Mouse (Mus musculus) neural tube, embryonic 13.5 days (tissue): Measurements from ENCODE around the gene Gpat3. TPM values are rescaled to one million over a fixed set of nuclear protein-coding genes. Genes with fewer than 3 reads are reported as not detected.

Source experiments
- ATAC-seq: fragments of 200-750 bp; cut with Nextera tagmentation; 2 replicates; pipeline ENCODE4 v1.8.0; 2017; ENCODE audit warnings: low read depth, mild to moderate bottlenecking, moderate TSS enrichment, moderate library complexity
- H3K27ac ChIP-seq: fragments of 300-500 bp; sonication (generic); replicated peaks from 2 replicates; pipeline ENCODE4 v1.5.1; 2015; ENCODE audit warnings: moderate library complexity, mild to moderate bottlenecking, inconsistent platforms
- H3K27me3 ChIP-seq: fragments of 300-500 bp; sonication (generic); 2 replicates; pipeline ENCODE4 v1.6.1; 2015; ENCODE audit warnings: mild to moderate bottlenecking, inconsistent platforms
- H3K36me3 ChIP-seq: fragments of 300-500 bp; sonication (generic); 2 replicates; pipeline ENCODE4 v1.6.1; 2015; ENCODE audit warnings: mild to moderate bottlenecking, inconsistent platforms
- H3K4me1 ChIP-seq: fragments of 300-500 bp; sonication (generic); replicated peaks from 2 replicates; pipeline ENCODE4 v1.6.1; 2015; ENCODE audit warnings: inconsistent platforms
- H3K4me2 ChIP-seq: fragments of 300-500 bp; sonication (generic); 2 replicates; pipeline ENCODE4 v1.6.1; 2015; ENCODE audit warnings: inconsistent platforms, mild to moderate bottlenecking, moderate library complexity
- H3K4me3 ChIP-seq: fragments of 300-500 bp; sonication (generic); 2 replicates; pipeline ENCODE4 v1.5.1; 2015; ENCODE audit warnings: mild to moderate bottlenecking, inconsistent platforms
- H3K9ac ChIP-seq: fragments of 300-500 bp; sonication (generic); 2 replicates; pipeline ENCODE4 v1.6.1; 2015; ENCODE audit warnings: moderate library complexity, mild to moderate bottlenecking, inconsistent platforms
- H3K9me3 ChIP-seq: fragments of 300-500 bp; sonication (generic); 2 replicates; pipeline ENCODE4 v1.6.1; 2016; ENCODE audit warnings: inconsistent platforms
- WGBS: fragments of 180-500 bp; shearing (Covaris S2); methylation state at CpG from one replicate; pipeline ENCODE4 v1.1.7; 2015; 5-methylcytosine and 5-hydroxymethylcytosine counted together
- polyA plus RNA-seq: library from polyadenylated mRNA; unstranded; fragments of >200 nt; fragmentation: Nextera tagmentation; extraction: Ambion mirVana; gene quantifications from 2 replicates; pipeline ENCODE4 v1.2.1, GENCODE M21; 2015

The Gpat3 gene
- 1.3 and 1.5 TPM in 2 replicates for polyA plus RNA-seq

DNA sequence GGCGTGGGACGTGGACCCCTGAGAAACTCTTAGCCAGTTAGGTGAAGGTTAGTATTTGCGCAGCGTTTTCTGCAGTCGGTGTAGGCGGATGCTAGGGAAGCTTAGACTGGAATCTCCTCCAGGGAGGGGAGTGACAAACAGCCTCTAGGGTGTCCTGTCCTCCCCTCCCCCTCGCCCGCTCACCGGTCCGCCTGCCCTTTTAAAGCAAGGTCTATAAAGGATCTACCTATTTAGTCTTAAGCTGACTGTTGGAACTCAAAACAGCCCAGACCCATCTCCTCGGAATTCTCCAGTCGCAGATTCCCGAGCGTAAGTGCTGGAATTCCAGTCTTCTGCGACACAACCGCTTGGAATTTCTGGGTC, at the start of gene Gpat3:
TSS of gene Gpat3 (plus strand) at position 229 of the 363 bp plus-strand sequence.
- H3K27ac ChIP-seq = no peak within 1 kb of the TSS
- peak within 1 kb of the TSS; percentile 99 for H3K4me2 ChIP-seq
- H3K36me3 ChIP-seq = no peaks in the 10 kb centered on the region
- H3K4me3 ChIP-seq = peak within 1 kb of the TSS; percentile 60
- H3K4me1 ChIP-seq = peaks cover 24% of the 10 kb centered on the region
- peaks cover 10% of the 10 kb centered on the region; the same call in 1 of the 2 replicates for H3K9me3 ChIP-seq
- peak within 1 kb of the TSS; percentile 65 for H3K9ac ChIP-seq
- peaks cover 64% of the 10 kb centered on the region for H3K27me3 ChIP-seq
- peak; percentile 59 for ATAC-seq
- WGBS = under 1% methylated on average over 16 of the region's 16 CpGs

DNA sequence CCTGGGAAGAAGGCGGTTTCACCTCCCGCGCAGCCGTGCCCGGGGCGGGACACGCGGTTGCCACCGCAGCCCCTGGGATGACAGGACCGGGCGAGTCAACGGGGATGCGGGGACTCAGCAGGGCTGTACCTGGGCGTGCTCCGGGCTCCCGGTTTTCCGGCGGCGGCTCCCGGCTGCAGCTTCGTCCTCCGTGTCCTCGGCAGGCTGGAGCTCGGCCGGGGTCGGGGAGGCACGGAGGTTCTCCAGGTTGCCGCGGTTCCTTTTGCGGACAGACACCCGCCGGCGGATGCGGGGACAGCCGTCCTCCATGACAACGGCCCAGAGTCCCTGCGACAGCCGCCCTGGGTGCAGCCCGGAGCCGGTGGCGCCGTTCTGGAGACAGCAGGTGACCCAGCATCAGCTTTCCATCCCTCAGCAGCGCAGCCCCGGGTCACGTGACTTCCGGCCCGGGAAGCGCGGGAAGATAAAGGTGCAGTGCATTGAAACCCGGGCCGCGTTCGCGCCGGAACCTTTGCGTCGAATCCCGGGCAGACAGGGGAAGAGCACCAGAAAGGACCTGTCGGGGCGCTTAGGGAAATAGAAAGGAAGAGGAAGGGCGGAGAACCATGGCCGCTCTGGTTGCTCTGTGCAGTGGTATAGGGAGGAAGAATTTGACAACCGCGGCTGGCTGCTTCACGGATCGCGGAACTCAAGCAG, 47.2 kb upstream of the Gpat3 start, which contains the start of the genes Helq and Mrps18c:
TSS of gene Helq (minus strand) at position 434 of the 696 bp plus-strand sequence.
TSS of gene Mrps18c (plus strand) at position 463 of the 696 bp plus-strand sequence.
- H3K36me3 ChIP-seq = peaks cover 38% of the 10 kb centered on the region
- no peaks in the 10 kb centered on the region for H3K9me3 ChIP-seq
- peaks cover 23% of the 10 kb centered on the region for H3K4me1 ChIP-seq
- under 1% methylated on average over 67 of the region's 67 CpGs for WGBS
- H3K4me3 ChIP-seq = peak within 1 kb of the TSS; percentile 78
- ATAC-seq = peak; percentile 97
- H3K4me2 ChIP-seq = peak within 1 kb of the TSS; percentile 75
- H3K27me3 ChIP-seq = no peaks in the 10 kb centered on the region
- H3K9ac ChIP-seq = peak within 1 kb of the TSS; percentile 85
- H3K27ac ChIP-seq = 0 out of 2 replicates have a peak within 1 kb of the TSS, but pooled peaks have one; percentile 55

DNA sequence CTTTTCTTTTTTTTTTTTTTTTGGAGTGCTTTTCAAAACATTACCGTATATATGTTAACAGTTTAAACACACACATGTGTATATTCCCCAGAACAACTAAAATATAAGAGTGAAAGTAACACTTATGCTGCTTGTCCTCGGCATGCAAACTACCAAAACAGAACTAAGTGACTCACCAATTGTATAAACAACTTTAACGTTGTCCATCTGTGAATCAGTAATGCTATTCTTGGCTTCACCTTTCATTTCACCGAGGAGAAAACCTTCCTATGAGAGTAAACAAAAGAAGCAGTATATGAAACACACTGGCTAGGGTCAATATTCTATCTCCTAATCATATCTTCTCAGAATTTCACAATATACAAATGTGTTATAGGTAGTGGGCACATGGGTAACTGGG, 27.2 kb upstream of the Gpat3 start:
- peaks cover 11% of the 10 kb centered on the region; the same call in 1 of the 2 replicates for H3K36me3 ChIP-seq
- H3K27me3 ChIP-seq = no peaks in the 10 kb centered on the region
- ATAC-seq = no peak
- H3K27ac ChIP-seq = no peak overlapping the region
- no peaks in the 10 kb centered on the region for H3K9me3 ChIP-seq
- H3K4me3 ChIP-seq = no peak overlapping the region
- H3K4me1 ChIP-seq = peaks cover 9% of the 10 kb centered on the region
- H3K9ac ChIP-seq = no peak overlapping the region
- H3K4me2 ChIP-seq = no peak overlapping the region
- 85% methylated on average over 4 of the region's 4 CpGs for WGBS

DNA sequence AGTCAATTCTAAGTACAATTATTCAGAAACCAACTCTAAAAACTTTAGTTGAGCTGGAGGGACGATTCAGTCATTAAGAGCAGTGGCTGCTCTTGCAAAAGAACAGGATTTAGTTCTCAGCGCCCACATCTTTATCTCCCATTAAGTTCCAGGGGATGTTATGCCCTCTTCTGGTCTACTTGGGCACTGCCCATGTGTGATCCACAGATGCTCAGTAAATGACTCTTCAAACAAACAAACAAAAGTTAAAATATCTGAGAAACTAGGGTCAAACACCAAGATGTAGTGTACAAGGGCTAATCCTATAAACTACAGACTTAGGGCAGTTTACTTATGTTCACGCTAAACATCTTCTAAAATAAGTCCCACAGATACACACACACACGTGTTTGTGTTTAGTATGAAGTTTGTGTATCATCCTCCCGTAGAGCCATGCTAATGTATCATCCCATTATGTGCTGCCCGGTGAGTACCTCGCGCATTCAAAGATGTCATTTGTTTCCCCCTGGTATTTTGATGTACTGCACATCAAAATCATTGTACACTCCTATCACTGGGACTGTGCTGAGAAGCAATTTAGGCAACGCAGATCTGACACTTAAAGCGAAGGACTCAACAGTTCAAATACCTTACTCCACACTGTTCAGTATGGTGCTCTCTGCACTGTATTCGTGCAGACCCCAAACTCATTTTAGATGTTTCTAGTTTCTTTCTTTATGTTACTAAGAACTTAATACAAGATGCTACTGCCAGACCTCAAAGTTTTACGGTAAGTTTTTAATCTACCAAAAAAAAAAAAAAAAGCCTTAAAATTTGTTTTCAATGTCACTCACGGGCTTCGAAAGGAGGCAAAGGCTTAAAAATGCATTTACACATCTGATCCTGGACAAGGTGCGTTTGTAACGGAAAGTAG, 25.7 kb upstream of the Gpat3 start:
- Histone ChIP-seq H3K4me3 (peak overlapping the region; percentile 84), H3K4me2 (peak overlapping the region; percentile 88), H3K4me1 (peaks cover 9% of the 10 kb centered on the region), H3K9ac (peak overlapping the region; percentile 91), H3K27ac (peak overlapping the region; percentile 85), H3K27me3 (no peaks in the 10 kb centered on the region), H3K36me3 (peaks cover 7% of the 10 kb centered on the region; the same call in 1 of the 2 replicates), H3K9me3 (no peaks in the 10 kb centered on the region)
- 30% methylated on average over 16 of the region's 16 CpGs for WGBS
- ATAC-seq = peak; percentile 36; the same call in 1 of the 2 replicates

DNA sequence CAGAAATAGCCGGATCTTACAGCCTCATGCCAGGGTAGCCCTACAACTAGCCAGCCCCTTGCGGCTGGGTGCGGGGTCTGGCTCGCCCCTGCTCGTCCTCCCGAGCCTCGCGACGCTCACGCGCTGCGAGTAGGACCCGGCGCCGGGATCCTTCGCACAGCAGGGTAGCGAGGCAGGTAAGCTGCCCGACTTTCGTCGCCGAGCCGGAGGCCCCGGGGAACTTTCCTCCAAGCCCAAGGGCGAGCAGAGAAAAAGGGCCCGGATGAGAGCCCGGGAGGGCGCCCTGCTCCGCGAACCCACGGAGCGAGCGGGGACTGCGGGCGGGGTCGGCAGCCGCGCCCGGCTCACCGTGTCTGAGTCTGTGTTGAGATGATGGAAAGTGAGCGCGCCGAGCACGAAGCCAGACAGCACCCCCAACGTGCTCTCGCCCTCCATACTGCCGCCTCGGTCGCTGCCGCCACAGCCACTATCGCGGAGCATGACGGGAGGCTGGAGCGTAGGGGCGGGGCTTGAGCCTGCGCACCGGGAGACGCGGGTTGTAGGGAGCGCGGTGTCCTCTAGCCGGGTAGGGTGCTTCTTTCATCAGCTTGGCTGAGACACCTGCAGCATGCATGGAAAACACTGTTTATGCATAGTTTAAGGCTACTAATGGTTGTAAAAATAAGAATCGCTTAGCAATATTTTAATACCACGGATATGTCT, 24.9 kb upstream of the Gpat3 start, which contains the start of gene Abraxas1:
TSS of gene Abraxas1 (minus strand) at position 483 of the 702 bp plus-strand sequence.
- Histone ChIP-seq H3K27me3 (no peaks in the 10 kb centered on the region), H3K27ac (peak within 1 kb of the TSS; percentile 85), H3K36me3 (peaks cover 5% of the 10 kb centered on the region; the same call in 1 of the 2 replicates), H3K9ac (peak within 1 kb of the TSS; percentile 91), H3K4me1 (peaks cover 9% of the 10 kb centered on the region), H3K9me3 (no peaks in the 10 kb centered on the region), H3K4me3 (peak within 1 kb of the TSS; percentile 84), H3K4me2 (peak within 1 kb of the TSS; percentile 88)
- under 1% methylated on average over 62 of the region's 63 CpGs for WGBS
- peak; percentile 98 for ATAC-seq

DNA sequence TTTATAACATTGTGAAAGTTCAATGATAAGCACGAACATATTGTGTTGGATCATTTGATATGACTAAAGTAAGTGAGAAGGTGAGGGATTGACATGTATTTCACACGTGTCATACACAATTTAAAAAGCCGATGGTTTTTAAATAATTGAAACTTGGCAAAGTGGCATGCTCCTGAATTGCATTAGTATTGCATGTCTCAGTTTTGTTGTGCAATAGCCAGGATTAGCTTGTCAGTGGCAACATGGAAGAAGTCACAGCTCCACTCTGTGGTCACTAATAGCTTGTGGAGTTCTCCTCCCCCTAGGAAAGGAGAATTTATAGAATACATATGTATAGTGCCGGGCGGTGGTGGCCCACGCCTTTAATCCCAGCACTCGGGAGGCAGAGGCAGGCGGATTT, 24.1 kb upstream of the Gpat3 start:
- Histone ChIP-seq H3K4me2 (peak overlapping the region; percentile 88), H3K36me3 (0 out of 2 replicates have a peak, but pooled peaks cover 3% of the 10 kb centered on the region), H3K4me1 (peaks cover 9% of the 10 kb centered on the region), H3K27me3 (no peaks in the 10 kb centered on the region), H3K9me3 (no peaks in the 10 kb centered on the region), H3K9ac (no peak overlapping the region), H3K4me3 (peak overlapping the region; percentile 84), H3K27ac (no peak overlapping the region)
- 85% methylated on average over 8 of the region's 8 CpGs for WGBS
- no peak for ATAC-seq

DNA sequence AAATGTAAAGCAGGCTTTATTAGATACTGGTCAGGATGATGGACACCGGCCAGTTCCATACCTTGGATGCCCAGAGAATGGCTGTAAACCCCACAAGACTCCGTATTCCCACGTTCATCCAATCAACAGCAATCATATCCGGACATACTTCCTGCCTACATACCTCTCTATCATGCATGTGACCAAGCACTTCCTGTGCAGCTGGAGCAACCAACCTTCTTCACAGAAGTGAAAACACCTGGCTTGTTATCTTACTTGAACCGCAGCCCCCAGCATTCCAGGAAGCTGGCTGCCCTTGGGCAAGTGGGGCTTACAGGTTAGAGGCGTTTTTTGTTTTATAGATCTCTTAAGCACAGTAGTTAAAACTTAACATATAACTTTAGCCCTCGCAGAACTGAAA, 22.7 kb upstream of the Gpat3 start:
- WGBS = 92% methylated on average over 7 of the region's 7 CpGs
- H3K4me3 ChIP-seq = no peak overlapping the region
- no peaks in the 10 kb centered on the region for H3K9me3 ChIP-seq
- no peak overlapping the region for H3K4me2 ChIP-seq
- H3K27me3 ChIP-seq = no peaks in the 10 kb centered on the region
- H3K9ac ChIP-seq = no peak overlapping the region
- no peak for ATAC-seq
- peaks cover 9% of the 10 kb centered on the region for H3K4me1 ChIP-seq
- no peak overlapping the region for H3K27ac ChIP-seq
- no peaks in the 10 kb centered on the region for H3K36me3 ChIP-seq

DNA sequence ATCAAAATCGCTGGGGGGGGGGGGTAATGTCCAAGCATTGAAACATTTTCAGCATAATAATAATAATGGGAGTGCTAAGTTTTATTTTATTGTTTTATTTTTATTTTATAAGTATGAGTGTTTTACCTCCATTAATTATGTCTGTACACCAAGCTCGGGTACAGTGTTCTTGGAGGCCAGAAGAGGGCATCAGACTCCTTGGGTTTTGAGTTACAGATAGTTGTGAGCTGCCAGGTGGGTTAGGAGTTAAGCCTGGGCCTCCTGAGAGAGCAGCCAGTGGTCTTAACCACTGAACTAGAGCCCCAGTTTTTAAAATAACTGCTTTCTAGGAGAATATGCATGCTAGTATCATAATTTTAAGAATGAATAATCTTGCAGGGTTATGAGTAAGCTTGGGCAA, 19.5 kb upstream of the Gpat3 start:
- Histone ChIP-seq H3K27ac (no peak overlapping the region), H3K9me3 (no peaks in the 10 kb centered on the region), H3K27me3 (no peaks in the 10 kb centered on the region), H3K4me1 (peaks cover 3% of the 10 kb centered on the region; the same call in 1 of the 2 replicates), H3K9ac (no peak overlapping the region), H3K4me2 (no peak overlapping the region), H3K36me3 (no peaks in the 10 kb centered on the region), H3K4me3 (no peak overlapping the region)
- 14% methylated on average over 2 of the region's 2 CpGs for WGBS
- no peak for ATAC-seq

DNA sequence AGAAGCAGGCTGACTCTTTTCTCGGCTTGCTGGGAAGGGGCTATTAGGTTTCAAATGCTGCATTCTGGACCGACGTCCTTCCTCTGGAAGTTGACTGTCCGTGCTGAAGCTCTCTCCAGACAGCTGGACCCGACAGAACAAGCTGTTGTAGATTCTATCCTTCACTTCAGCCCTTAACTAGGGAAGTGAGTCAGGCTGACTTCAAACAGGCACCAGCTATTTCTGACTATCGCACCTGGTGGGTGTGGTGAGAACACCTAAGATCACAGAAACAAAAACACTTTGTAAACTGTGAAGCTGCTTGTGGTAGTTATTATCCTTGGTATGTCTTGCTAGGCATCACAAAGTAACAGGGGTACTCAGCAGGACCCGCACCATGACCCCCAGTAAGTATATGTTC, 19.0 kb upstream of the Gpat3 start:
- WGBS = 75% methylated on average over 7 of the region's 7 CpGs

DNA sequence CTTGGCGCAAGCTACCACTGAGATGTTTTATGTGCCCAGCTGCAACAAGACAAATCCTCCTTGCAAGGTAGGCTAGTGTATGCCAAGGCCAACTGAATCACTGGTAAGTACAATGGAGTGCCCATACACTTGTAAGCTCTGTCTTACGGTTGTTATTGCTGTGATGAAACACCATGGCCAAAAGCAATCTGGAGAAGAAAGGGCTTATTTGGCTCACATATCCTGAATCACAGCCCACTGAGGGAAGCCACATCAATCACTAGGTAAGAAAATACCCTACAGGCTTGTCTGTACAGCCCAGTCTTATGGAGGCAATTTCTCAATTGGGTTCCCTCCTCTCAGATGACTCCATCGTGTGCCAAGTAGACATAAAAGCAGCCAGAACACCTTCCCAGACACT, 16.8 kb upstream of the Gpat3 start:
- ATAC-seq = no peak
- Histone ChIP-seq H3K4me1 (no peaks in the 10 kb centered on the region), H3K27me3 (no peaks in the 10 kb centered on the region), H3K9me3 (no peaks in the 10 kb centered on the region), H3K27ac (no peak overlapping the region), H3K4me2 (no peak overlapping the region), H3K36me3 (no peaks in the 10 kb centered on the region), H3K4me3 (no peak overlapping the region), H3K9ac (no peak overlapping the region)
- WGBS = 59% methylated on average over 3 of the region's 3 CpGs

More for the DNA sequence above, 19.0 kb upstream of the Gpat3 start:
- H3K4me1 ChIP-seq = no peaks in the 10 kb centered on the region
- H3K9me3 ChIP-seq = no peaks in the 10 kb centered on the region
- no peaks in the 10 kb centered on the region for H3K36me3 ChIP-seq
- H3K27me3 ChIP-seq = no peaks in the 10 kb centered on the region
- no peak overlapping the region for H3K27ac ChIP-seq
- H3K9ac ChIP-seq = no peak overlapping the region
- ATAC-seq = no peak
- no peak overlapping the region for H3K4me3 ChIP-seq
- H3K4me2 ChIP-seq = no peak overlapping the region

DNA sequence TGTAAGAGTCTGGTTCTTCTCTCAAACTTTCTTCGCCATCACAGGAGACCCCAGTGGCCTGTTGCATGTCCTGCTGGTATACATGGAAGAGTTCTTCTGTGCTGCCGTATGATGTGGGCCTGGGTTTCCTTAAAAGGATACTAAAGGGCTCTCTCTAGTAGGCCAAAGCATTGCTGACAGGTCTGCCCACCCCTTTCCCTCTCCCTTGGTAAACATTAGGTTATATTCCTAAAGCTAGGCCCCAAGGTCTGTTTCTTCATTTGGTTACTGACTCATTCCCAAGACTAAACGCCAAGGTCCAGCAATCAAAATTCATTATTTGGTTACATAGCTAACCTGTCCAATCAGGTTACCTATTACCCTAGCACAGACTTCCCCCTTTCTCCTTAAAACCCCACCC, 12.8 kb upstream of the Gpat3 start:
- Histone ChIP-seq H3K4me2 (no peak overlapping the region), H3K9ac (no peak overlapping the region), H3K4me3 (no peak overlapping the region), H3K36me3 (no peaks in the 10 kb centered on the region), H3K9me3 (no peaks in the 10 kb centered on the region), H3K27ac (no peak overlapping the region), H3K4me1 (no peaks in the 10 kb centered on the region), H3K27me3 (no peaks in the 10 kb centered on the region)
- ATAC-seq = no peak
- WGBS = 86% methylated on average over 3 of the region's 3 CpGs
